Mouse (Mus musculus): Measurements from ENCODE around the gene Mettl1.

DNA sequence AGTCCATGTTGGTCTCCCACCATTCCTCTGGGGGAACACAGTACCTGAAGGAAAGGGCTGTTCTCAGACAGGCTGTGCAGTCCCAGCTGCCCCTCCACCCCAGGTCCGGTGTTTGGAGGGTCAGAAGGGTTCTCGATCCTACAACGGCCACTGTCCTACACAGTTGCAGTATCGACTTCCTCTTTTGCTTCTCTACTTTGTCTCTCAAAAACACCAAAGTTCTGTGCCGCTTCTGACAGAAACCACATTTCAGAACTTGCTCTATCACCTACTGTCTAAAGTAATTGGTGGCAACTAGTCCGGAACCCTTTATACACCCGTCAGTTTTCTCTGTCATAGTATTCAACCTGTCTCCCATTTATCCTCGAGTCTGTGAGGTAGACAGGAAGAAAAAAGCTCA, 14.2 kb downstream of the Mettl1 start:
- TF ChIP-seq CTCF (IDR thresholded peaks at IDR 0.05; ENCODE audit: low read depth) (no peak), EP300 (IDR thresholded peaks at IDR 0.05; ENCODE audit: low read depth) (no peak)
